Mouse (Mus musculus) left cerebral cortex, adult 2 months (tissue): ENCODE measurements around the gene Olfr1361. TPM values are rescaled to one million over a fixed set of nuclear protein-coding genes. Genes with fewer than 3 reads are reported as not detected.

Experiments used
- DNase-seq, 2 experiments: peaks; one replicate each; pipeline ENCODE4 v3.0.0; 2021 to 2022; ENCODE audit warnings: low spot score in 2 of 2, mixed read lengths in 1 of 2; ENCODE audit errors: extremely low spot score in 1 of 2
- H3K27ac ChIP-seq: fragments of 200-600 bp; 2 replicates; pipeline ENCODE4 v1.8.1; 2022
- H3K4me3 ChIP-seq: fragments of 200-600 bp; 2 replicates; pipeline ENCODE4 v1.8.1; 2022
- CTCF ChIP-seq: fragments of 200-600 bp; IDR thresholded peaks from 2 replicates; pipeline ENCODE4 v1.8.1; 2022; ENCODE audit warnings: antibody characterized with exemption, mild to moderate bottlenecking, moderate library complexity
- intact Hi-C: fragments of 180-260 bp; cut with DNase I; formaldehyde crosslinking; loops from one replicate; pipeline ENCODE4 v1.15.1; 2025
- long read RNA-seq, 2 experiments: library from polyadenylated mRNA; stranded (forward); transcript quantifications; one replicate each; pipeline ENCODE4 v2.0.0; 2021; ENCODE audit warnings: borderline mapping rate in 2 of 2
- total RNA-seq, 2 experiments: library from RNA; stranded (reverse); gene quantifications; 2 replicates each; pipeline ENCODE4 v1.2.3; 2021

The Olfr1361 gene
- total RNA-seq, result not detected
- long read RNA-seq, experiment 1, result 0 reads
- long read RNA-seq, experiment 2, result 0 reads

- Histone ChIP-seq H3K27ac (no peak within 1 kb of the TSS), H3K4me3 (no peak within 1 kb of the TSS)
- TF ChIP-seq CTCF, result no peak
- intact Hi-C loops, result no loop called here
- DNase-seq, result no peak
These were observed at the start of gene Olfr1361 for GRCm38 (mm10) chr13:21663286-21663685. Gene Olfr1361, minus strand, starts transcription at chr13:21663386.

GRCm38 (mm10) chr13:21711698-21712097, 48.5 kb upstream of the Olfr1361 start:
- intact Hi-C loops, result loop anchor here (2.0 to 10.0 kb wide), 10 partner anchors 39 to 1909 kb away; partner anchors contain the start of genes Hist1h2af, Hist1h2be, Hist1h4h and Hist1h4k
- DNase-seq, result no peak
- peak overlapping the region; percentile 96 for H3K4me3 ChIP-seq

GRCm38 (mm10) chr13:21710821-21711525, 47.8 kb upstream of the Olfr1361 start:
- H3K27ac ChIP-seq, result peak overlapping the region; percentile 13; the same call in 1 of the 2 replicates
- DNase-seq, result peak; percentile 81
- no peak for TF ChIP-seq CTCF
- intact Hi-C loops, result loop anchor here (1.0 to 10.0 kb wide), 11 partner anchors 40 to 1910 kb away; partner anchors contain the start of genes Hist1h2af, Hist1h2be, Hist1h4h and Hist1h4k
- peak overlapping the region; percentile 96 for H3K4me3 ChIP-seq

More at GRCm38 (mm10) chr13:21711698-21712097, 48.5 kb upstream of the Olfr1361 start:
- no peak overlapping the region for H3K27ac ChIP-seq
- no peak for TF ChIP-seq CTCF

GRCm38 (mm10) chr13:21710031-21710711, 47.0 kb upstream of the Olfr1361 start:
- DNase-seq, result peak; percentile 87 to 90
- peak; percentile 91 for TF ChIP-seq CTCF
- Histone ChIP-seq H3K4me3 (peak overlapping the region; percentile 96), H3K27ac (peak overlapping the region; percentile 74)
- intact Hi-C loops, result loop anchor here (1.0 to 10.0 kb wide), 11 partner anchors 41 to 1911 kb away; partner anchors contain the start of genes Hist1h2af, Hist1h2be, Hist1h4h and Hist1h4k

- H3K27ac ChIP-seq, result no peak overlapping the region
- intact Hi-C loops, result no loop called here
- no peak for TF ChIP-seq CTCF
- no peak overlapping the region for H3K4me3 ChIP-seq
- DNase-seq, result no peak
These were observed 43.5 kb upstream of the Olfr1361 start for GRCm38 (mm10) chr13:21706669-21707068.

GRCm38 (mm10) chr13:21697811-21698210, 34.6 kb upstream of the Olfr1361 start, which contains the start of gene Olfr1359:
Gene Olfr1359, plus strand, starts transcription at chr13:21698111.
- no peak within 1 kb of the TSS for H3K27ac ChIP-seq
- H3K4me3 ChIP-seq, result no peak within 1 kb of the TSS
- intact Hi-C loops, result no loop called here
- no peak for DNase-seq
- TF ChIP-seq CTCF, result no peak

GRCm38 (mm10) chr13:21677305-21677704, 14.1 kb upstream of the Olfr1361 start, which contains the start of gene Olfr1360:
Gene Olfr1360, minus strand, starts transcription at chr13:21677405.
- intact Hi-C loops, result no loop called here
- DNase-seq, result no peak
- no peak within 1 kb of the TSS for H3K27ac ChIP-seq
- TF ChIP-seq CTCF, result no peak
- no peak within 1 kb of the TSS for H3K4me3 ChIP-seq

GRCm38 (mm10) chr13:21642418-21642817, 20.8 kb downstream of the Olfr1361 start, which contains the start of gene Olfr11:
Gene Olfr11, minus strand, starts transcription at chr13:21642518.
- no peak within 1 kb of the TSS for H3K4me3 ChIP-seq
- TF ChIP-seq CTCF, result no peak

GRCm38 (mm10) chr13:21613922-21614321, 49.3 kb downstream of the Olfr1361 start, which contains the start of gene Olfr1362:
Gene Olfr1362, minus strand, starts transcription at chr13:21614022.
- intact Hi-C loops, result no loop called here
- Histone ChIP-seq H3K27ac (no peak within 1 kb of the TSS), H3K4me3 (no peak within 1 kb of the TSS)
- no peak for TF ChIP-seq CTCF
- DNase-seq, result no peak

More at GRCm38 (mm10) chr13:21642418-21642817, 20.8 kb downstream of the Olfr1361 start, which contains the start of gene Olfr11:
- intact Hi-C loops, result no loop called here
- DNase-seq, result no peak
- no peak within 1 kb of the TSS for H3K27ac ChIP-seq

Other genes starting within 250 kb of the Olfr1361 start
- gene Pgbd1, start 222.3 kb downstream of the Olfr1361 start, total RNA-seq, result 1 to 10 TPM; 1.3 to 1.7 TPM
- 10 to 100 TPM; 56.7 to 57.3 TPM for gene Zscan26, start 209.7 kb downstream of the Olfr1361 start, total RNA-seq
- under 1 TPM; 0.40 to 0.77 TPM for gene Nkapl, start 194.9 kb downstream of the Olfr1361 start, total RNA-seq
- gene Zkscan4, start 184.5 kb downstream of the Olfr1361 start, total RNA-seq, result 1 to 10 TPM; 4.4 to 6.8 TPM
- gene Gm10065, start 183.9 kb downstream of the Olfr1361 start, total RNA-seq, result not detected
- 10 to 100 TPM; 21.9 to 22.8 TPM for gene AK157302, start 168.2 kb downstream of the Olfr1361 start, total RNA-seq
- 10 to 100 TPM; 51.7 to 53.8 TPM for gene Gm11273, start 162.0 kb downstream of the Olfr1361 start, total RNA-seq
- 10 to 100 TPM; 14.4 to 19.0 TPM for gene Zkscan8, start 132.3 kb downstream of the Olfr1361 start, total RNA-seq
- gene Olfr1366, start 120.6 kb downstream of the Olfr1361 start, total RNA-seq, result not detected
- not detected for gene Olfr1535, start 103.5 kb downstream of the Olfr1361 start, total RNA-seq
- not detected for gene Olfr1364, start 81.6 kb downstream of the Olfr1361 start, total RNA-seq
- gene Olfr1362, start 49.4 kb downstream of the Olfr1361 start, total RNA-seq, result not detected
- gene Olfr11, start 20.9 kb downstream of the Olfr1361 start, total RNA-seq, result not detected
- not detected for gene Olfr1360, start 14.0 kb upstream of the Olfr1361 start, total RNA-seq
- gene Olfr1359, start 34.7 kb upstream of the Olfr1361 start, total RNA-seq, result not detected
- gene Hist1h2bl, start 52.8 kb upstream of the Olfr1361 start, total RNA-seq, result 10 to 100 TPM; 23.7 to 28.5 TPM
- 10 to 100 TPM; 25.4 to 32.6 TPM for gene Hist1h2ai, start 53.0 kb upstream of the Olfr1361 start, total RNA-seq
- 10 to 100 TPM; 54.6 to 74.2 TPM for gene Hist1h3h, start 54.3 kb upstream of the Olfr1361 start, total RNA-seq
- gene Hist1h2bm, start 58.7 kb upstream of the Olfr1361 start, total RNA-seq, result 1 to 10 TPM; 4.8 to 5.4 TPM
- 10 to 100 TPM; 13.9 to 19.4 TPM for gene Hist1h4j, start 71.7 kb upstream of the Olfr1361 start, total RNA-seq
- 100 to 1,000 TPM; 316 to 377 TPM for gene Hist1h4k, start 87.1 kb upstream of the Olfr1361 start, total RNA-seq
- gene Hist1h2ak, start 90.4 kb upstream of the Olfr1361 start, total RNA-seq, result 10 to 100 TPM; 13.2 to 13.5 TPM
- 1 to 10 TPM; 8.3 TPM for gene Hist1h2bn, start 90.7 kb upstream of the Olfr1361 start, total RNA-seq
- 1 to 10 TPM; 6.7 to 8.3 TPM for gene Hist1h1b, start 117.2 kb upstream of the Olfr1361 start, total RNA-seq
- gene Hist1h3i, start 120.0 kb upstream of the Olfr1361 start, total RNA-seq, result 10 to 100 TPM; 49.9 to 62.3 TPM
- 1 to 10 TPM in 1 of 2 experiments, not detected in 1; 2.7 TPM for gene Hist1h2an, start 123.8 kb upstream of the Olfr1361 start, total RNA-seq
- gene Hist1h2bp, start 124.1 kb upstream of the Olfr1361 start, total RNA-seq, result 1 to 10 TPM; 1.3 to 5.5 TPM
- 10 to 100 TPM; 27.3 to 38.5 TPM for gene Hist1h2bq, start 146.8 kb upstream of the Olfr1361 start, total RNA-seq
- gene Hist1h2ao, start 147.1 kb upstream of the Olfr1361 start, total RNA-seq, result 10 to 100 TPM; 11.2 to 25.1 TPM
- 100 to 1,000 TPM; 200 to 276 TPM for gene Hist1h4m, start 148.4 kb upstream of the Olfr1361 start, total RNA-seq
- 10 to 100 TPM; 18.7 to 21.6 TPM for gene Hist1h4n, start 168.8 kb upstream of the Olfr1361 start, total RNA-seq
- gene Hist1h2ap, start 170.1 kb upstream of the Olfr1361 start, total RNA-seq, result 10 to 100 TPM; 11.2 to 16.1 TPM
- 10 to 100 TPM; 27.0 to 39.1 TPM for gene Hist1h2br, start 170.4 kb upstream of the Olfr1361 start, total RNA-seq